Mouse (Mus musculus) hindbrain, embryonic 14.5 days (tissue): ENCODE data around the gene Hoxa2. TPM values are rescaled to one million over a fixed set of nuclear protein-coding genes. Genes with fewer than 3 reads are reported as not detected.
A peak's percentile ranks its signal among the peaks of the same experiment; 100 is the strongest.

Source experiments
- ATAC-seq: fragments of 200-750 bp; cut with Nextera tagmentation; 2 replicates; pipeline ENCODE4 v1.8.0; 2017; ENCODE audit warnings: moderate number of reproducible peaks, mild to moderate bottlenecking, moderate TSS enrichment, moderate library complexity; ENCODE audit not compliant: low FRiP score
- DNase-seq: peaks from one replicate; pipeline ENCODE4 v3.0.0-alpha.2; 2015; ENCODE audit warnings: low spot score
- H3K27ac ChIP-seq: fragments of 300-500 bp; sonication (generic); 2 replicates; pipeline ENCODE4 v1.5.1; 2014; ENCODE audit warnings: mild to moderate bottlenecking, moderate library complexity
- H3K27me3 ChIP-seq: fragments of 300-500 bp; sonication (generic); 2 replicates; pipeline ENCODE4 v1.6.1; 2014; ENCODE audit warnings: mild to moderate bottlenecking, low read length, mixed read lengths; ENCODE audit not compliant: control insufficient read depth, insufficient read depth
- H3K36me3 ChIP-seq: fragments of 300-500 bp; sonication (generic); replicated peaks from 2 replicates; pipeline ENCODE4 v1.6.1; 2014; ENCODE audit not compliant: control insufficient read depth, insufficient read depth
- H3K4me1 ChIP-seq: fragments of 300-500 bp; sonication (generic); replicated peaks from 2 replicates; pipeline ENCODE4 v1.6.1; 2014; ENCODE audit warnings: antibody characterized with exemption, low read length, mixed read lengths; ENCODE audit not compliant: control insufficient read depth, insufficient read depth
- H3K4me2 ChIP-seq: fragments of 300-500 bp; sonication (generic); replicated peaks from 2 replicates; pipeline ENCODE4 v1.6.1; 2014; ENCODE audit warnings: mild to moderate bottlenecking, moderate library complexity
- H3K4me3 ChIP-seq: fragments of 300-500 bp; sonication (generic); replicated peaks from 2 replicates; pipeline ENCODE4 v1.5.1; 2014; ENCODE audit warnings: mild to moderate bottlenecking, low read length
- H3K9ac ChIP-seq: fragments of 300-500 bp; sonication (generic); 2 replicates; pipeline ENCODE4 v1.6.1; 2014
- H3K9me3 ChIP-seq: fragments of 300-500 bp; sonication (generic); 2 replicates; pipeline ENCODE4 v1.6.1; 2016; ENCODE audit warnings: low read length; ENCODE audit not compliant: control insufficient read depth
- WGBS: fragments of 180-500 bp; shearing (Covaris S2); extraction: QIAGEN DNeasy Blood & Tissue Kit; methylation state at CpG from one replicate; pipeline ENCODE4 v1.1.7; 2014; 5-methylcytosine and 5-hydroxymethylcytosine counted together
- polyA plus RNA-seq: library from polyadenylated mRNA; unstranded; fragments of >200 nt; fragmentation: Nextera tagmentation; extraction: Ambion mirVana; gene quantifications from 2 replicates; pipeline ENCODE4 v1.2.1, GENCODE M21; 2014

The Hoxa2 gene
- polyA plus RNA-seq, 1 experiment from 2014 or later: 35.1 TPM

- H3K4me3 ChIP-seq: peak within 1 kb of the TSS; percentile 51
- H3K9me3 ChIP-seq: no peaks in the 10 kb centered on the region
- DNase-seq (no peak), ATAC-seq (peak; percentile 31)
- no peaks in the 10 kb centered on the region for H3K4me1 ChIP-seq
- peaks cover 88% of the 10 kb centered on the region for H3K27me3 ChIP-seq
- H3K36me3 ChIP-seq: no peaks in the 10 kb centered on the region
- H3K9ac ChIP-seq: peak within 1 kb of the TSS; percentile 85
- H3K4me2 ChIP-seq: peak within 1 kb of the TSS; percentile 81
- WGBS: 1% methylated on average over 84 of the region's 102 CpGs
- H3K27ac ChIP-seq: peak within 1 kb of the TSS; percentile 100
Measured at GRCm38 (mm10) chr6:52190906-52191810, 26.5 kb upstream of the Hoxa2 start, which contains the start of gene Hoxa4. Hoxa4 (minus strand) TSS chr6:52191753.

- peak overlapping the region; percentile 51 for H3K4me3 ChIP-seq
- WGBS: under 1% methylated on average over 23 of the region's 23 CpGs
Measured at GRCm38 (mm10) chr6:52190410-52190809, 25.8 kb upstream of the Hoxa2 start.

GRCm38 (mm10) chr6:52189909-52190308 is 25.3 kb upstream of the Hoxa2 start:
- 4% methylated on average over 8 of the region's 8 CpGs for WGBS
- no peak for ATAC-seq
- H3K4me3 ChIP-seq: peak overlapping the region; percentile 51
- peak overlapping the region; percentile 81 for H3K4me2 ChIP-seq
- no peaks in the 10 kb centered on the region for H3K4me1 ChIP-seq
- no peaks in the 10 kb centered on the region for H3K36me3 ChIP-seq
- peaks cover 91% of the 10 kb centered on the region for H3K27me3 ChIP-seq
- no peak for DNase-seq
- no peaks in the 10 kb centered on the region for H3K9me3 ChIP-seq
- H3K9ac ChIP-seq: peak overlapping the region; percentile 85
- H3K27ac ChIP-seq: peak overlapping the region; percentile 100

More at GRCm38 (mm10) chr6:52190410-52190809, 25.8 kb upstream of the Hoxa2 start:
- ATAC-seq (no peak), DNase-seq (no peak)
- H3K4me1 ChIP-seq: no peaks in the 10 kb centered on the region
- H3K27me3 ChIP-seq: peaks cover 89% of the 10 kb centered on the region
- peak overlapping the region; percentile 85 for H3K9ac ChIP-seq
- no peaks in the 10 kb centered on the region for H3K9me3 ChIP-seq
- no peaks in the 10 kb centered on the region for H3K36me3 ChIP-seq
- peak overlapping the region; percentile 100 for H3K27ac ChIP-seq
- peak overlapping the region; percentile 81 for H3K4me2 ChIP-seq

- peak overlapping the region; percentile 81 for H3K4me2 ChIP-seq
- peak overlapping the region; percentile 85 for H3K9ac ChIP-seq
- ATAC-seq (no peak), DNase-seq (no peak)
- H3K36me3 ChIP-seq: no peaks in the 10 kb centered on the region
- H3K27me3 ChIP-seq: peaks cover 91% of the 10 kb centered on the region
- WGBS: 8% methylated on average over 5 of the region's 5 CpGs
- no peaks in the 10 kb centered on the region for H3K9me3 ChIP-seq
- H3K4me3 ChIP-seq: peak overlapping the region; percentile 51
- H3K4me1 ChIP-seq: 0 out of 2 replicates have a peak, but pooled peaks cover 7% of the 10 kb centered on the region
- H3K27ac ChIP-seq: peak overlapping the region; percentile 100
Measured at GRCm38 (mm10) chr6:52189172-52189591, 24.6 kb upstream of the Hoxa2 start.

- Histone ChIP-seq H3K4me2 (peak overlapping the region; percentile 81), H3K27ac (peak overlapping the region; percentile 100), H3K27me3 (peaks cover 94% of the 10 kb centered on the region), H3K9ac (0 out of 2 replicates have a peak overlapping the region, but pooled peaks have one; percentile 6), H3K36me3 (no peaks in the 10 kb centered on the region), H3K9me3 (no peaks in the 10 kb centered on the region), H3K4me3 (no peak overlapping the region), H3K4me1 (peaks cover 17% of the 10 kb centered on the region; the same call in 1 of the 2 replicates)
- WGBS: 11% methylated on average over 1 of the region's 1 CpGs
- no peak for ATAC-seq
- DNase-seq: no peak
Measured at GRCm38 (mm10) chr6:52186500-52186899, 21.9 kb upstream of the Hoxa2 start.

GRCm38 (mm10) chr6:52185834-52186233 is 21.2 kb upstream of the Hoxa2 start:
- H3K4me1 ChIP-seq: peaks cover 17% of the 10 kb centered on the region
- H3K9me3 ChIP-seq: no peaks in the 10 kb centered on the region
- peak overlapping the region; percentile 20 for H3K4me3 ChIP-seq
- H3K9ac ChIP-seq: no peak overlapping the region
- H3K36me3 ChIP-seq: no peaks in the 10 kb centered on the region
- H3K27me3 ChIP-seq: peaks cover 98% of the 10 kb centered on the region
- WGBS: 10% methylated on average over 3 of the region's 3 CpGs
- ATAC-seq (no peak), DNase-seq (no peak)
- H3K27ac ChIP-seq: peak overlapping the region; percentile 100
- peak overlapping the region; percentile 81 for H3K4me2 ChIP-seq

- no peak for DNase-seq
- Histone ChIP-seq H3K4me2 (peak overlapping the region; percentile 81), H3K4me3 (peak overlapping the region; percentile 20), H3K36me3 (no peaks in the 10 kb centered on the region), H3K27ac (peak overlapping the region; percentile 100), H3K9me3 (no peaks in the 10 kb centered on the region), H3K4me1 (peaks cover 17% of the 10 kb centered on the region), H3K9ac (peak overlapping the region; percentile 99), H3K27me3 (peaks cover 97% of the 10 kb centered on the region)
- ATAC-seq: no peak
- 2% methylated on average over 19 of the region's 19 CpGs for WGBS
Measured at GRCm38 (mm10) chr6:52185222-52185621, 20.6 kb upstream of the Hoxa2 start.

- Histone ChIP-seq H3K27ac (peak overlapping the region; percentile 100), H3K4me3 (peak overlapping the region; percentile 20), H3K4me2 (peak overlapping the region; percentile 81), H3K9me3 (no peaks in the 10 kb centered on the region), H3K27me3 (peaks cover 95% of the 10 kb centered on the region), H3K4me1 (peaks cover 17% of the 10 kb centered on the region), H3K9ac (peak overlapping the region; percentile 99), H3K36me3 (no peaks in the 10 kb centered on the region)
- ATAC-seq: 0 out of 2 replicates have a peak, but pooled peaks have one; percentile 5
- WGBS: 3% methylated on average over 6 of the region's 6 CpGs
- no peak for DNase-seq
Measured at GRCm38 (mm10) chr6:52184668-52185067, 20.0 kb upstream of the Hoxa2 start.

GRCm38 (mm10) chr6:52183311-52184080 is 18.9 kb upstream of the Hoxa2 start:
- H3K36me3 ChIP-seq: no peaks in the 10 kb centered on the region
- WGBS: 13% methylated on average over 10 of the region's 10 CpGs
- DNase-seq (no peak), ATAC-seq (no peak)
- H3K27me3 ChIP-seq: peaks cover 94% of the 10 kb centered on the region
- H3K27ac ChIP-seq: peak overlapping the region; percentile 100
- peak overlapping the region; percentile 99 for H3K9ac ChIP-seq
- H3K9me3 ChIP-seq: no peaks in the 10 kb centered on the region
- peak overlapping the region; percentile 81 for H3K4me2 ChIP-seq
- H3K4me1 ChIP-seq: peaks cover 17% of the 10 kb centered on the region
- H3K4me3 ChIP-seq: peak overlapping the region; percentile 20
